Mouse (Mus musculus) CH12.LX (cell line): ENCODE results near the gene Gtf2ird2. TPM values are rescaled to one million over a fixed set of nuclear protein-coding genes. Genes with fewer than 3 reads are reported as not detected.

Experiments used
- DNase-seq: peaks from one replicate; pipeline ENCODE4 v3.0.0-alpha.2; 2013; ENCODE audit errors: extremely low read depth
- H3K27ac ChIP-seq: 2 replicates; pipeline ENCODE4 v1.5.1; 2012; ENCODE audit warnings: low read depth, mild to moderate bottlenecking, control low read depth, moderate library complexity; ENCODE audit not compliant: insufficient read depth
- H3K27me3 ChIP-seq: replicated peaks from 2 replicates; pipeline ENCODE3; 2012; ENCODE audit warnings: inconsistent platforms
- H3K36me3 ChIP-seq, 2 experiments: replicated peaks in 1 of 2; 2 replicates each; pipeline versions ENCODE3 to v1.6.1; 2012; ENCODE audit warnings: inconsistent platforms in 1 of 2, low read length in 1 of 2, mild to moderate bottlenecking in 1 of 2, mixed read lengths in 1 of 2, moderate library complexity in 1 of 2; ENCODE audit not compliant: control insufficient read depth in 1 of 2, insufficient read depth in 1 of 2
- H3K4me1 ChIP-seq, 2 experiments: 2 replicates each; pipeline ENCODE4 v1.6.1; 2012; ENCODE audit warnings: inconsistent platforms in 1 of 2, moderate library complexity in 1 of 2; ENCODE audit not compliant: insufficient read depth in 2 of 2, control insufficient read depth in 1 of 2
- H3K4me2 ChIP-seq: 2 replicates; pipeline ENCODE4 v1.6.1; 2012; ENCODE audit warnings: low read depth, mild to moderate bottlenecking, control low read depth; ENCODE audit not compliant: poor library complexity, insufficient read depth, severe bottlenecking
- H3K4me3 ChIP-seq, 3 experiments: fragments of 150-350 bp in 1 of 3; sonication (generic) in 1 of 3; replicated peaks in 1 of 3; 2 replicates each; pipeline versions ENCODE3 to v1.5.1; 2011 to 2012; ENCODE audit warnings: low read depth in 2 of 3, low read length in 2 of 3, mild to moderate bottlenecking in 2 of 3, moderate library complexity in 2 of 3, control low read depth in 1 of 3, improper control_type of control experiment in 1 of 3, inconsistent platforms in 1 of 3, mixed read lengths in 1 of 3; ENCODE audit not compliant: poor library complexity in 1 of 3
- H3K79me2 ChIP-seq: replicated peaks from 2 replicates; pipeline ENCODE4 v1.6.1; 2012; ENCODE audit warnings: mild to moderate bottlenecking, moderate library complexity; ENCODE audit not compliant: control insufficient read depth, poor library complexity, insufficient read depth, severe bottlenecking; ENCODE audit errors: extremely low read depth
- H3K9ac ChIP-seq: 2 replicates; pipeline ENCODE4 v1.6.1; 2012; ENCODE audit warnings: low read depth, mild to moderate bottlenecking, control low read depth, moderate library complexity; ENCODE audit not compliant: insufficient read depth
- H3K9me3 ChIP-seq: replicated peaks from 2 replicates; pipeline ENCODE3; 2012; ENCODE audit warnings: low read length, inconsistent platforms, mixed read lengths
- BHLHE40 ChIP-seq: IDR thresholded peaks from 2 replicates; pipeline ENCODE4 v1.6.1; 2011; ENCODE audit warnings: mild to moderate bottlenecking, low read depth, low read length, improper control_type of control experiment
- E2F4 ChIP-seq: IDR thresholded peaks from 2 replicates; pipeline ENCODE4 v1.6.1; 2011; ENCODE audit warnings: low read depth, low read length, improper control_type of control experiment; ENCODE audit not compliant: insufficient replicate concordance
- EP300 ChIP-seq: IDR thresholded peaks from 2 replicates; pipeline ENCODE4 v1.6.1; 2011; ENCODE audit warnings: low read length, improper control_type of control experiment
- ETS1 ChIP-seq: conservative IDR thresholded peaks from 2 replicates; pipeline ENCODE4 v1.6.1; 2012; ENCODE audit warnings: low read depth, mild to moderate bottlenecking, inconsistent platforms, low read length, improper control_type of control experiment, moderate library complexity
- HCFC1 ChIP-seq: IDR thresholded peaks from 2 replicates; pipeline ENCODE4 v1.6.1; 2012; ENCODE audit warnings: low read depth, mild to moderate bottlenecking, inconsistent platforms, low read length, improper control_type of control experiment
- IRF4 ChIP-seq: IDR thresholded peaks from 2 replicates; pipeline ENCODE4 v1.6.1; 2014; ENCODE audit warnings: low read depth, mild to moderate bottlenecking, inconsistent platforms, low read length, improper control_type of control experiment
- JUN ChIP-seq: IDR thresholded peaks from 2 replicates; pipeline ENCODE4 v1.6.1; 2011; ENCODE audit warnings: low read depth, mild to moderate bottlenecking, low read length, improper control_type of control experiment, moderate library complexity; ENCODE audit not compliant: insufficient read depth
- KAT2A ChIP-seq: IDR thresholded peaks from 2 replicates; pipeline ENCODE4 v1.6.1; 2012; ENCODE audit warnings: low read length, improper control_type of control experiment, inconsistent platforms; ENCODE audit not compliant: insufficient replicate concordance
- MAFK ChIP-seq: IDR thresholded peaks from 2 replicates; pipeline ENCODE4 v1.6.1; 2011; ENCODE audit warnings: low read length, improper control_type of control experiment; ENCODE audit not compliant: insufficient replicate concordance
- MAX ChIP-seq: IDR thresholded peaks from 2 replicates; pipeline ENCODE4 v1.6.1; 2011; ENCODE audit warnings: low read length, improper control_type of control experiment
- MAZ ChIP-seq: IDR thresholded peaks from 2 replicates; pipeline ENCODE4 v1.6.1; 2012; ENCODE audit warnings: low read depth, mild to moderate bottlenecking, inconsistent platforms, low read length, improper control_type of control experiment, moderate library complexity
- SIN3A ChIP-seq: IDR thresholded peaks from 2 replicates; pipeline ENCODE4 v1.6.1; 2012; ENCODE audit warnings: low read length, improper control_type of control experiment, inconsistent platforms
- SMC3 ChIP-seq: IDR thresholded peaks from 2 replicates; pipeline ENCODE4 v1.6.1; 2011; ENCODE audit warnings: low read depth, low read length, improper control_type of control experiment
- TBP ChIP-seq: conservative IDR thresholded peaks from 2 replicates; pipeline ENCODE4 v1.6.1; 2011; ENCODE audit warnings: low read depth, low read length, improper control_type of control experiment
- TCF12 ChIP-seq: IDR thresholded peaks from 2 replicates; pipeline ENCODE4 v1.6.1; 2014; ENCODE audit warnings: low read depth, mild to moderate bottlenecking, inconsistent platforms, low read length, improper control_type of control experiment
- UBTF ChIP-seq: IDR thresholded peaks from 2 replicates; pipeline ENCODE4 v1.6.1; 2012; ENCODE audit warnings: low read depth, mild to moderate bottlenecking, inconsistent platforms, low read length, improper control_type of control experiment, moderate library complexity
- USF2 ChIP-seq: conservative IDR thresholded peaks from 2 replicates; pipeline ENCODE4 v1.6.1; 2011; ENCODE audit warnings: low read depth, low read length, improper control_type of control experiment
- ZMIZ1 ChIP-seq: IDR thresholded peaks from 2 replicates; pipeline ENCODE4 v1.6.1; 2012; ENCODE audit warnings: low read depth, mild to moderate bottlenecking, inconsistent platforms, low read length, improper control_type of control experiment
- ZNF384 ChIP-seq: IDR thresholded peaks from 2 replicates; pipeline ENCODE4 v1.6.1; 2012; ENCODE audit warnings: low read depth, low read length, improper control_type of control experiment, inconsistent platforms
- dilution Hi-C: fragments of 300-500 bp; cut with MboI; formaldehyde crosslinking; loops from 2 replicates; pipeline ENCODE4 v1.14.3; 2020; ENCODE audit warnings: low sequenced_read_pairs; ENCODE audit not compliant: extremely low pct_unique_long_range_greater_than_20kb, extremely low pct_ligation_motif_present
- in situ Hi-C: fragments of 300-500 bp; cut with MboI; formaldehyde crosslinking; loops from 3 replicates; pipeline ENCODE4 v1.14.3; 2019; ENCODE audit warnings: low sequenced_read_pairs, low pct_ligation_motif_present, low pct_unique_long_range_greater_than_20kb, mixed read lengths
- polyA plus RNA-seq: library from polyadenylated mRNA; unstranded; fragments of >175 nt; gene quantifications from 2 replicates; pipeline ENCODE4 v1.2.1, GENCODE M21; 2012; ENCODE audit warnings: low read depth; ENCODE audit not compliant: insufficient read length
- total RNA-seq, 2 experiments: library from RNA; depleted of rRNA; stranded (reverse); fragments of 300-350 nt in 1 of 2; fragments of >200 nt in 1 of 2; gene quantifications; 2 replicates each; pipeline ENCODE4 v1.2.3; 2012 to 2014

Gene Gtf2ird2
- total and polyA plus RNA-seq, 3 experiments: 1.9 to 9.7 (median 4.7) TPM

- Histone ChIP-seq H3K27me3 (no peaks in the 10 kb centered on the region), H3K9me3 (peaks cover 12% of the 10 kb centered on the region), H3K27ac (peak overlapping the region; percentile 27), H3K4me3 (no peak overlapping the region), H3K79me2 (no peaks in the 10 kb centered on the region), H3K4me2 (no peak overlapping the region), H3K4me1 (peaks cover 36 to 60% of the 10 kb centered on the region in 2 experiments)
- in situ Hi-C loops: no loop called here
- DNase-seq: peak; percentile 73
- dilution Hi-C loops: no loop called here
- TF ChIP-seq USF2 (no peak), ZNF384 (no peak), SIN3A (no peak), MAFK (no peak), EP300 (peak; percentile 50; the same call in 1 of the 2 replicates), UBTF (no peak), MAX (no peak), JUN (no peak), SMC3 (no peak), MAZ (no peak), TCF12 (peak; percentile 67), HCFC1 (no peak), ZMIZ1 (no peak), ETS1 (0 out of 2 replicates have a peak, but pooled peaks have one; percentile 6), TBP (no peak), E2F4 (0 out of 2 replicates have a peak, but pooled peaks have one; percentile 0), KAT2A (no peak), BHLHE40 (no peak), IRF4 (no peak)
- TF ChIP-seq, all 38 proteins: peak for 4
- H3K9ac ChIP-seq: no peak overlapping the region
- H3K36me3 ChIP-seq: peaks cover 49 to 65% of the 10 kb centered on the region in 2 experiments
Measured at GRCm38 (mm10) chr5:134236796-134237195, 53.0 kb downstream of the Gtf2ird2 start.

- peak overlapping the region; percentile 27; the same call in 1 of the 2 replicates for H3K27ac ChIP-seq
- peaks cover 56 to 72% of the 10 kb centered on the region in 2 experiments for H3K36me3 ChIP-seq
- TF ChIP-seq TBP: no peak
- TF ChIP-seq MAX: no peak
- TF ChIP-seq, all 38 proteins: peak for 0
- Histone ChIP-seq H3K27me3 (no peaks in the 10 kb centered on the region), H3K79me2 (no peaks in the 10 kb centered on the region), H3K4me1 (peaks cover 36 to 56% of the 10 kb centered on the region in 2 experiments), H3K9me3 (peaks cover 12% of the 10 kb centered on the region), H3K4me2 (no peak overlapping the region), H3K4me3 (no peak overlapping the region), H3K9ac (no peak overlapping the region)
- no peak for DNase-seq
- dilution Hi-C loops (no loop called here), in situ Hi-C loops (no loop called here)
Measured at GRCm38 (mm10) chr5:134237508-134237907, 53.7 kb downstream of the Gtf2ird2 start.
